9 mouse cellular contexts compared by ENCODE assay signal in the genomic region with DNA sequence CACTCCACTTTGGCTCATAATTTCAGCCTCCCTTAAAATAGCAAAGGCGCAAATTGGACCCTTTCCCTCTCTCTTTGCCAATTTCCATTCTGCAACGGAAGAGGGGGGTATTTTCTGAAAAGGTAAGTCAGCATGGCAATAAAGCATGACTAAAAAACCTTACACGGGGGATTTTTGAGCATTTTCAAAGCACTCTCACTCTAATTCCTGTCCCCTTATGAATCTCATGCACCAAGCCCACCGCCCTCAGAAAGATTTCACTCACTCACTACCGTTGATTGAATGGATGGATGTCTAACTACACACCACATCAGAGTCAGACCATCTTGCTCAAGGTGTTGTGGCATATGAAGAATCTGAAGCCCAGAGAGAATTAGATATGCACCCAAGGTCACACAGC. TPM values are rescaled to one million over a fixed set of nuclear protein-coding genes. Genes with fewer than 3 reads are reported as not detected.
DNase-seq lines count a peak whose midpoint lies in the region; ATAC-seq lines count a peak whose summit lies in the region.
"Had no signal": no experiment of that assay in that cellular context is flagged by ENCODE, and none has a peak within 500 bp of the region (broad histone marks: within the 10 kb centered on the region; RNA-seq: fewer than 3 reads in every experiment).

Gene Hs6st2 (minus strand): TSS at position 101 of the 400 bp plus-strand sequence.

- H3K9me3 ChIP-seq in heart, embryonic 14.5 days (ENCODE audit: control insufficient read depth, low read length): no peaks in the 10 kb centered on the region
- no peaks in the 10 kb centered on the region for H3K9me3 ChIP-seq in hindbrain, embryonic 15.5 days
- no peaks in the 10 kb centered on the region for H3K9me3 ChIP-seq in liver, embryonic 16.5 days (replicated peaks; ENCODE audit: control insufficient read depth, low read length)

- peak within 1 kb of the TSS; percentile 49 to 59 for H3K4me3 ChIP-seq in heart, embryonic 14.5 days (ENCODE audit: control insufficient read depth in 1 of 2, insufficient read depth in 1 of 2, low read depth in 1 of 2, low read length in 2 of 2)
- H3K4me3 ChIP-seq in brown adipose tissue, adult 24 weeks (ENCODE audit: insufficient read depth, low read depth, low read length): peak within 1 kb of the TSS; percentile 38
- peak within 1 kb of the TSS; percentile 53 for H3K4me3 ChIP-seq in hindbrain, embryonic 15.5 days
- H3K4me3 ChIP-seq in liver, embryonic 16.5 days (ENCODE audit: low read depth, low read length): peak within 1 kb of the TSS; percentile 29

- peak within 1 kb of the TSS; percentile 66 for H3K9ac ChIP-seq in heart, embryonic 14.5 days (ENCODE audit: low read length)
- H3K9ac ChIP-seq in hindbrain, embryonic 15.5 days: peak within 1 kb of the TSS; percentile 53
- H3K9ac ChIP-seq in liver, embryonic 16.5 days (ENCODE audit: low read depth, low read length): no peak within 1 kb of the TSS

- H3K36me3 ChIP-seq in heart, embryonic 14.5 days (ENCODE audit: control insufficient read depth, insufficient read depth, low read length): no peaks in the 10 kb centered on the region
- no peaks in the 10 kb centered on the region for H3K36me3 ChIP-seq in hindbrain, embryonic 15.5 days
- no peaks in the 10 kb centered on the region for H3K36me3 ChIP-seq in liver, embryonic 16.5 days (ENCODE audit: control insufficient read depth, insufficient read depth)

- H3K4me2 ChIP-seq in heart, embryonic 14.5 days (ENCODE audit: low read length): peak within 1 kb of the TSS; percentile 83
- peak within 1 kb of the TSS; percentile 89 for H3K4me2 ChIP-seq in hindbrain, embryonic 15.5 days
- peak within 1 kb of the TSS; percentile 46 for H3K4me2 ChIP-seq in liver, embryonic 16.5 days (ENCODE audit: low read depth, low read length)

- no peak for ATAC-seq in heart, embryonic 14.5 days (ENCODE audit: insufficient number of reproducible peaks, insufficient read depth, low FRiP score, low read depth)
- no peak for ATAC-seq in hindbrain, embryonic 15.5 days (ENCODE audit: low FRiP score, low read depth)
- ATAC-seq in liver, embryonic 16.5 days (ENCODE audit: low read depth): no peak
- ATAC-seq in megakaryocyte progenitor cell, adult 5-6 weeks (replicated peaks; ENCODE audit: poor library complexity): no peak

- intact Hi-C loops in heart, postnatal 14 days (cut with DNase I): no loop called here

- WGBS in heart, embryonic 14.5 days: 24% methylated on average over 5 of the region's 5 CpGs
- WGBS in hindbrain, embryonic 15.5 days: 27% methylated on average over 5 of the region's 5 CpGs
- 24% methylated on average over 5 of the region's 5 CpGs for WGBS in liver, embryonic 16.5 days (ENCODE audit: insufficient replicate concordance)

- H3K4me1 ChIP-seq in heart, embryonic 14.5 days (ENCODE audit: control insufficient read depth in 2 of 2, insufficient read depth in 2 of 2, low read length in 2 of 2): no peaks in the 10 kb centered on the region; a peak in 1 of 4 replicates
- no peaks in the 10 kb centered on the region for H3K4me1 ChIP-seq in brown adipose tissue, adult 24 weeks (ENCODE audit: control insufficient read depth, insufficient read depth, insufficient read length, low read length)
- H3K4me1 ChIP-seq in hindbrain, embryonic 15.5 days (replicated peaks): no peaks in the 10 kb centered on the region
- no peaks in the 10 kb centered on the region for H3K4me1 ChIP-seq in liver, embryonic 16.5 days (ENCODE audit: control insufficient read depth, low read depth, low read length)

- DNase-seq in heart, postnatal 14 days: no peak
- DNase-seq in urinary bladder, postnatal 14 days (ENCODE audit: low spot score): no peak
- DNase-seq in adrenal gland, adult 2 months: no peak
- DNase-seq: thymus, postnatal 36 days had no signal

- H3K27me3 ChIP-seq in heart, embryonic 14.5 days (ENCODE audit: control insufficient read depth, insufficient read depth, low read length): peaks cover 12% of the 10 kb centered on the region; the same call in 1 of the 2 replicates
- H3K27me3 ChIP-seq in hindbrain, embryonic 15.5 days: 0 out of 2 replicates have a peak, but pooled peaks cover 3% of the 10 kb centered on the region
- H3K27me3 ChIP-seq in liver, embryonic 16.5 days (ENCODE audit: control insufficient read depth, insufficient read depth, low read depth, low read length): peaks cover 51% of the 10 kb centered on the region

- no peak within 1 kb of the TSS for H3K27ac ChIP-seq in heart, embryonic 14.5 days (replicated peaks in 1 of 2; ENCODE audit: control insufficient read depth in 1 of 2, insufficient read depth in 1 of 2, low read depth in 2 of 2, low read length in 2 of 2)
- H3K27ac ChIP-seq in brown adipose tissue, adult 24 weeks (replicated peaks; ENCODE audit: low read depth, low read length): no peak within 1 kb of the TSS
- peak within 1 kb of the TSS; percentile 70 for H3K27ac ChIP-seq in hindbrain, embryonic 15.5 days (replicated peaks)
- H3K27ac ChIP-seq in liver, embryonic 16.5 days (ENCODE audit: low read length): no peak within 1 kb of the TSS

RNA-seq across cellular contexts. Expression of gene Hs6st2, which starts in this region (rescaled TPM):
- 11.6 and 13.2 TPM in 2 replicates for polyA plus RNA-seq in heart, embryonic 14.5 days (2014; fragmentation: Nextera tagmentation; extraction: Ambion mirVana)
- 1 to 10 TPM; 2.2 to 2.5 TPM for total RNA-seq in heart, postnatal 14 days (2021)
- 0.25 TPM in 1 of 2 replicates, not detected in the other for polyA plus RNA-seq in brown adipose tissue, adult 24 weeks (2012; ENCODE audit: insufficient read depth, insufficient read length, missing spikeins)
- 42.1 and 43.5 TPM in 2 replicates for polyA plus RNA-seq in hindbrain, embryonic 15.5 days (2015; fragmentation: Nextera tagmentation; extraction: Ambion mirVana)
- polyA plus RNA-seq in liver, embryonic 16.5 days (2015; fragmentation: Nextera tagmentation; extraction: Ambion mirVana): 0.67 and 0.83 TPM in 2 replicates
- total RNA-seq in megakaryocyte progenitor cell, adult 5-6 weeks (2015): 0.10 TPM in 1 of 2 replicates, not detected in the other
- total RNA-seq in megakaryocyte progenitor cell, adult 5-6 weeks (2017): not detected in 2 replicates
- total RNA-seq in adrenal gland, adult 2 months (2021): 1 to 10 TPM; 1.3 to 3.2 TPM
- 9.1 and 12.3 TPM in 2 replicates for polyA plus RNA-seq in adrenal gland, adult 2 months (2012; rRNA removed)
